Mouse (Mus musculus) kidney, adult 18-20 months (tissue): Measurements from ENCODE around the gene Ndp.

Experiments used
- DNase-seq: peaks from one replicate; pipeline ENCODE4 v3.0.0; 2021

The Ndp gene

DNA sequence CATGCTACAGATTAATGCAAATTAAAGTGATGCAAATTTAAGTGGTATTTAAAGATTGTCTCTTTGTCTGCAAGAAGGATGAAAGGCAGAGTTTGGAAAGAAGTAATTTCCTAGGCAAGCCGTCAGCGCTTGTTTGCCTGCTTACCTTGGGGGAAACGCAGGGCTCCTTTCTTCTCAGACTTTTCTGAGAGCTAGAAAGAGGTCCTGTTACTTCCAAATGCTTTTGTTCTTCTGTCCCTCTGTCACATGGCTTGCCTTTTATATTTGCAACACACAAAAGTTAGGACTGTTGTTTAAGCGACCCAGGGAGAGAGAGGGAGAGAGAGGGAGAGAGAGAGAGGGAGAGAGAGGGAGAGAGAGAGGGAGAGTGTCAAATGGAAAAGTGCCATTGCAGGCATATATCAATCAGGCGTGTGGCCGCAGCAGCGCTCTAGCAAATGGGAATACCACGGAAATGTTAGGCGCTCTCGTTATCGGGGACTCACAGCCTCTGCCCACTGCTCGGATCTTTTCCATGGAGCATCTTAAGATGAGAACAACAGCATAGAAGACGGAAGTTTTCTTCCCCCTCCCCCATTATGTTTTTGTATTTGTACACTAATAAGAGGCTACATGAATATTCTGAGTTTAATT, at the start of gene Ndp:
Gene Ndp (minus strand): TSS at position 534 of the 633 bp plus-strand sequence.
- no peak for DNase-seq

DNA sequence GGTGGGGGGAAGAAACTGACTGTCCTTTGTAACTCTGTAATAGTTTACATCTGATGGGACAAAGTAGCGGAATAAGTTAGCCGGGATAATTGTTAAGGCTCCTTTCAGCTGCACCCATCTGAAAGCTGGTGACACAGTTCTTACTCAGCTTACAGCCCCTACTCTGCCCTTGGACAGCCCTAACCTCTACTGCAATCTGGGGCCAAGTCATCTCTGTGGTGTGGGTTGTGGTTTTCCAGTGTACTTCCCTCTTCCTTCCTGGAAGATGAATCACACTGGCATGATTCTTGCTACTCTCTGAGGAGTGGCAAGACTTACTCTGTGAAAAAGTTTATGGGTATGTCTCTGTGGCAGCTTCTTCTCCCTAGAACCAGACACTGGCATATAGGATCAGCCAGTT, 43.2 kb upstream of the Ndp start:
- no peak for DNase-seq

GRCm38 (mm10) chrX:16918006-16918405, 6.4 kb upstream of the Ndp start:
- DNase-seq: no peak

- no peak for DNase-seq
These were observed 1.5 kb upstream of the Ndp start for GRCm38 (mm10) chrX:16913118-16913517.

DNA sequence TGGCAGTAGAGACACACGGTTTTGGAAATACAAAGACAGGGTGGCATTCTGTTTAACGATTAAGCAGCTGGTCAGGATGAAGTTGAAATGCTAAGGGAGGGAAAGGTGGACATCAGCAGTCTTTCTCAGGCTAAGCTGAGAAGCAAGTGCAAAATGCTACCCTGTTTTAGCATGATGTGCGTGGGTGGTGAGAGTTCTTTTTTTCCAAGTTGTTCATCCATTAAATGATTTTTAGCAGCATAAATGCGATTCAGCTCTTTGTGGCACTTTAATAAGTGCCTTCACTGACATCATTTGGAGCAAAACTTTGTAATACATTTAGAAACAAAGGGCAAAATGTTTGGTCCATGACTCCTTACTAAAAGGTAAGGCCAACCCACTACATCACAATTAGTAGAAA, 337 bp upstream of the Ndp start:
- no peak for DNase-seq

- no peak for DNase-seq
These were observed 1.1 kb downstream of the Ndp start for GRCm38 (mm10) chrX:16910211-16911095.

GRCm38 (mm10) chrX:16908652-16909051, 2.9 kb downstream of the Ndp start:
- no peak for DNase-seq

- no peak for DNase-seq
These were observed 4.0 kb downstream of the Ndp start for GRCm38 (mm10) chrX:16907554-16907953.

GRCm38 (mm10) chrX:16894377-16895175, 17.0 kb downstream of the Ndp start:
- peak; percentile 8 for DNase-seq

- DNase-seq: no peak
These were observed 43.8 kb downstream of the Ndp start for GRCm38 (mm10) chrX:16867640-16868314.

DNA sequence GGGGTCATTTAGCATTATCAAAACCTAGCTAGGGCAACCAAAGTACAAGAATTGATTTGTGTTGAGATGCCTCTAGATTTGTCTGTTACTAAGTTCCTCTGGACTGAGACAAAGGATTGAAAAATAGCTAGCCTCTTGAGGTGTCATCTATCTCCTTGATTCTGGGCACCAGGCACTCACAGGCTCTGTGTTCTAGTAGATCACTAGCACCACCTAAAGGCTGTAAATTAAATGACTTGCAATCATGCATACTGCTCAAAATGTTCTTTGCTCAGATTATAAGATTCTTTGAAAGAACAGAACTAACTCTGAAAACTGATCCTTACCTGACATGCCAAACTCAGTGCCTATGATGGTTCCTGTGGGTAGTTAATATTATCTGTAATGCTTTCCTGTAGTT, 51.3 kb downstream of the Ndp start:
- no peak for DNase-seq

DNA sequence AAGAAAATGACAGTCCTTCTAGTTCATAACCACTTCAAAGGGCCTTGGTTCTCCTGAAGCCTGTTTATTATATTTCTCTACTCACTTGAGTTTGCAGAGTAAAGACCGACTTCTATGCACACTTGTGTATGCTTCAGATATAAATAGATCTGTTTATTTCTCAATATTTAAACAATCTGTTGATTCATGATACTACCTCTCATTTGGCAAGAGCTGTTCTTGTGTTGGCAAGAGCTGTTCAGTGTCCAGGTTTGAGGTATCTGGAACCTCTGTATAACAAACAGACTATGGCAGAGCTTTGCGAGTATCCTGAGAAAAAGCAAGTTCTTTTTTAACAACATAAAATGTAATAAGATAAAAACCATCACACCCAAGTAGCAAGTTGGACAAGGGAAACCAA, 65.5 kb downstream of the Ndp start:
- DNase-seq: no peak

GRCm38 (mm10) chrX:16841443-16841842, 70.1 kb downstream of the Ndp start:
- no peak for DNase-seq

DNA sequence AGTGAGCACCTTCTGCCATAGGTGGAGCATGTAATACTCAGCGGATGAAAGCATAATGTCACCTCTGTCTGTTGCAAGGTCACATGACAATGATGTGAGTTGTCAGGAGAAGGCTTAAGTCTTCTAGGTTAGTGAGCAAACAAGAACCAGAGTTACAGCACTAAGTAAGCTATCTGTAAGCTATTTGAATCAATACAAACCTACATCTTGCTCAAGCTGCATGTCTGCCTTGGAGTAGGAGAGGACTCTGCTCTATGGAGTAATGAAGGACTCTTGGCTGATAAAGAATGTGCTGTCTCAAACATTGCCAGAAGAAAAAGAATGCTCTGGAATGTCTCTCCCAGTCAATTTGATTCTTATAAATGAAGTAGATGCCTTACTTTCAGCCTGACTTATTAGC, 74.3 kb downstream of the Ndp start:
- DNase-seq: no peak

DNA sequence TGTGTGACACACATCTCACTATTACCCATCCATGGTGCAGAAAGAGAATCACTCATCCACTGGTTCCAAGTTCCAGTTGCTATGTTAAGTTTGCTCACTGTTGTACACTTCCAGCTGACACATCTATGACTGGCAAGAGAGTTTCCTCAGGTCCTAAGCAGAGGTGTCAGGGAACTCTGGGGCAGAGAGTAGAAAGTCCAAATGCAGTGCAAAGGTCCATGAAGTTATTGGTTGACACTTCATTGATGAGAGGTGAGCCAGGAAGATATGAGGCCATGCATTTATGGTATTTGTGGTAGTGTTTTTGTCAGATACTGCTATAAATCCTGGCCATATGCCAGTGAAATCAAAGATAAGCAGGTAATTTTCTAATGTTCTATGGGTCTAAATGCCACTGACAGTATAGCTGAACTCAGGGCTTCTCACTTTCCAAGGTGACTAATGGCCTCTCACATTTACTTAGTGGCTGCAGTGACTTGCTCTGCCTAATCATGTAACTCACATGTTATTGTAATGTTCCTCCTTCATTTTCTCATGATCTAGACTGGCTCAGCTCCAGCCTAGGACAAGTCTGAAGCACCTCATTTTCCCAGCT, 75.0 kb downstream of the Ndp start:
- no peak for DNase-seq
